Mouse (Mus musculus): ENCODE results near the gene Rbl1.

GRCm38 (mm10) chr2:157211731-157212130, 7.4 kb upstream of the Rbl1 start:
- no peak for TF ChIP-seq EP300 (IDR thresholded peaks at IDR 0.05)
- TF ChIP-seq CTCF (IDR thresholded peaks at IDR 0.05): no peak
